Mouse (Mus musculus) adrenal gland (tissue): Measurements from ENCODE around the gene Srp14.

Experiments
- intact Hi-C: fragments of 180-260 bp; cut with DNase I; formaldehyde crosslinking; loops from one replicate; pipeline ENCODE4 v1.15.1; 2025

Gene Srp14

GRCm38 (mm10) chr2:118445696-118446674, 33.5 kb downstream of the Srp14 start:
- intact Hi-C loops = no loop called here

DNA sequence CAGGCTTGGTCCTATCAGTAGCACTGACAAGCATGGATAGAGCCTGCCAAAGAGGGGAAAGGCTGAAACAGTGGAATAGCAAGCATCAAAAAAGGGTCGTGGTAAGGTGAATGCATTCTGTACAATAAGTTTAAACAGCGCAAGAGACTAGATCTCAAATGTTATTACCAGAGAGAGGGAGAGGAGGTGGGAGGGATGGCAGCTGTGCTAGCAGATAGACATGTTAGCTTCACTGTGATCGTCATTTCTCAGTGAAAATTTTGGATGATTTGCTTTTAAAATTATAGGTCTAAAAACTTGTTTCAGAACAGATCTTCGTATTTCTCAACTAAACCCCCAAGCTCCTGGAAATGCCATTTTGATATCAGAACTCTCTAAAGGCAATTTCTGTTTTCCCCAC, 36.8 kb downstream of the Srp14 start:
- intact Hi-C loops = no loop called here

DNA sequence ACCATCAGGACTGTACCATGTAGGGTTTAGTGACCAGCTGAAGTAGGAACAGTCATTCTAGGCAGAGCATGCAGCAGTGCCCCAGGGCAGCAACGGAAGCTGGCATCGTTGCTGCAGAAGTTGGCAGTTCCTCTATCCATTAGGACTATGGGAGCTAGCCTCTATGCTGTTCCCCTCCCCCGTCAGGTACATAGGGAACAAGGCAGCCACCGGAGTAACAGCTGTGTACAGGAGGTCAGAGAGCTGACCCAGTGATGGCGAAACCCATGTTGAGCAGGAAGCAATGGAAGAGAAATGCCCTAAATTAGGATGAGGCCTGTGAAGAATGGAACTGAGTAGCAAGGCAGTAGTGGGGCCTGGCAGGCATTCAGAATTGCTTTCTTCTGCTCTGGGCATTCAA, 37.3 kb downstream of the Srp14 start:
- intact Hi-C loops = no loop called here

DNA sequence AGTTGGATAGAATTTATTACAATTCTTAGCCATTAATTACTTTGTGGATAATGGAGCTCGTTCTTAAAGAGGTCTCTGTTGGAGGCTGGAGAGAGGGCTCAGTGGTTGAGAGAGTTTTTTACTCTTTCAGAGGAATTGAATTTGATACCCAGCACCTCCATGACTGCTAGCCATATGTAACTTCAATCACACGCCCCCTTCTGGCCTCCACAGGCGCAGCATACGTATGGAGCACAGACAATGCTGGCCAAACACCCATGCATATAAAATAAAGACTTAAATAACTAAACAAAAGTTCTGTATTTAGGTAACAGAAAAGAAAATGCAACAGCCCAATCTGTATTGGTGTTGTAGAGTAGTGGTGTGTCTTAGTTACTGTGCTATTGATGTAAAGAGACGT, 47.9 kb downstream of the Srp14 start:
- intact Hi-C loops = loop anchor here (2.0 kb wide), 1 partner anchor 169 kb away; no protein-coding TSS in a partner anchor

DNA sequence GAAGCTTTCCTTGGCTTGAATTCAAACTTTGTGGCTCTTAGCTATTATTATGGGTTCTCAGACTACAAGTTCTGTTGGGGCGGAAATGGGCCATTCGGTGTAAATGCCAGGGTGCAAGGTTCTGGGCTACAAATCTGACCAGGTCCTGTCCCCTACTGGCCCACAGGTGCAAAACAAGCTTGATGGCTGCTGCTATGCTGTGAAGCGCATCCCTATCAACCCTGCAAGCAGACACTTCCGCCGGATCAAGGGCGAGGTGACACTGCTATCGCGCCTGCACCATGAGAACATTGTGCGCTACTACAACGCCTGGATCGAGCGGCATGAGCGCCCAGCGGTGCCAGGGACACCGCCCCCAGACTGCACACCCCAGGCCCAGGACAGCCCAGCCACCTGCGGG, 48.9 kb downstream of the Srp14 start:
- intact Hi-C loops = loop anchor here (2.0 kb wide), 1 partner anchor 168 kb away; no protein-coding TSS in a partner anchor

- intact Hi-C loops = no loop called here
Observed at GRCm38 (mm10) chr2:118429297-118429696, 50.2 kb downstream of the Srp14 start.

DNA sequence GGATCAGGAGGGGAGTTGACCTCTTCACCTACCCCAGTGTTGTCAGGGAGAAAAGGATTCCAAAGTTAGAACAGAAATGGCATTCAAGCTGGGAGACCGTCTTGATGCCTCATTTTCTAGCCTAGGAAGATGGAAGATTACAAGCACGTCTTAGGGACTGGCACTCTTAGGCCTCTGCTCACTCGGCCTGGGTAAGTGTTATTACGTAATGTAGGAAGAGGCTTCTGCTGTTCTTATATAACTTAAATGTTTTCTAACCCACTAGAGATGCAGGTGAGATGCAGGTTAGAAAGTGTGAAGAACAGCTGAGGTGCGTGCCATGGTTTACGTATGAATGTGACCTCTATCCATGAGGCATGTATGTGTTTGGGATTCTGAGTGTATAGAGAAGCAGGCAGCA, 51.2 kb downstream of the Srp14 start:
- intact Hi-C loops = no loop called here
